Mouse (Mus musculus): ENCODE measurements around the gene Tgif2. TPM values are rescaled to one million over a fixed set of nuclear protein-coding genes. Genes with fewer than 3 reads are reported as not detected.

Gene Tgif2
- polyA plus RNA-seq, 2 experiments = 4.9 to 5.1 TPM

GRCm38 (mm10) chr2:156841841-156842706 lies 2.3 kb downstream of the Tgif2 start:
- H3K4me1 ChIP-seq (replicated peaks; ENCODE audit: control insufficient read depth in 2 of 2, insufficient read depth in 2 of 2, low read length in 1 of 2) = peaks cover 4 to 7% of the 10 kb centered on the region in 2 experiments; a peak in 3 of 4 replicates
- ATAC-seq (ENCODE audit: insufficient read depth) = peak; percentile 23; the same call in 1 of the 2 replicates

GRCm38 (mm10) chr2:156842711-156843110 lies 2.9 kb downstream of the Tgif2 start:
- H3K4me3 ChIP-seq (ENCODE audit: insufficient read depth in 1 of 2, low read depth in 2 of 2, low read length in 2 of 2) = peak overlapping the region in 1 of 2 experiments; percentile 69; a peak in 2 of 4 replicates
- H3K27me3 ChIP-seq (ENCODE audit: control insufficient read depth, insufficient read depth, low read length) = no peaks in the 10 kb centered on the region
- TF ChIP-seq EP300 (IDR thresholded peaks at IDR 0.05; ENCODE audit: low read depth) (no peak), CTCF (IDR thresholded peaks at IDR 0.05; ENCODE audit: low read depth) (no peak)
- DNase-seq (ENCODE audit: low read depth in 3 of 3, low spot score in 3 of 3) (no peak), ATAC-seq (ENCODE audit: insufficient read depth) (no peak)
- H3K9ac ChIP-seq (replicated peaks) = no peak overlapping the region
- peaks cover 4 to 7% of the 10 kb centered on the region in 2 experiments; a peak in 3 of 4 replicates for H3K4me1 ChIP-seq (replicated peaks; ENCODE audit: control insufficient read depth in 2 of 2, insufficient read depth in 2 of 2, low read length in 1 of 2)
- no peaks in the 10 kb centered on the region for H3K9me3 ChIP-seq (ENCODE audit: control insufficient read depth, low read length)
- H3K27ac ChIP-seq = no peak overlapping the region
- 53% methylated on average over 11 of the region's 11 CpGs for WGBS (ENCODE audit: insufficient replicate concordance)
- peak overlapping the region; percentile 86 for H3K4me2 ChIP-seq (ENCODE audit: low read depth)
- H3K36me3 ChIP-seq (replicated peaks; ENCODE audit: control insufficient read depth, insufficient read depth, low read depth) = no peaks in the 10 kb centered on the region; the same call in 1 of the 2 replicates

More at GRCm38 (mm10) chr2:156841841-156842706, 2.3 kb downstream of the Tgif2 start:
- Histone ChIP-seq H3K27ac (no peak overlapping the region), H3K4me2 (ENCODE audit: low read depth) (peak overlapping the region; percentile 86), H3K27me3 (ENCODE audit: control insufficient read depth, insufficient read depth, low read length) (no peaks in the 10 kb centered on the region), H3K9ac (replicated peaks) (peak overlapping the region; percentile 65), H3K9me3 (ENCODE audit: control insufficient read depth, low read length) (no peaks in the 10 kb centered on the region), H3K36me3 (replicated peaks; ENCODE audit: control insufficient read depth, insufficient read depth, low read depth) (no peaks in the 10 kb centered on the region; the same call in 1 of the 2 replicates), H3K4me3 (ENCODE audit: insufficient read depth in 1 of 2, low read depth in 2 of 2, low read length in 2 of 2) (peak overlapping the region; percentile 54 to 69)
- WGBS (ENCODE audit: insufficient replicate concordance) = 6% methylated on average over 20 of the region's 20 CpGs
- DNase-seq (ENCODE audit: low read depth in 3 of 3, low spot score in 3 of 3) = no peak
- peak; percentile 36; the same call in 1 of the 2 replicates for TF ChIP-seq CTCF (IDR thresholded peaks at IDR 0.05; ENCODE audit: low read depth)
- TF ChIP-seq EP300 (IDR thresholded peaks at IDR 0.05; ENCODE audit: low read depth) = no peak

GRCm38 (mm10) chr2:156843331-156843730 lies 3.5 kb downstream of the Tgif2 start:
- no peak overlapping the region for H3K4me3 ChIP-seq (ENCODE audit: insufficient read depth in 1 of 2, low read depth in 2 of 2, low read length in 2 of 2)
- no peak overlapping the region for H3K9ac ChIP-seq (replicated peaks)
- TF ChIP-seq CTCF (IDR thresholded peaks at IDR 0.05; ENCODE audit: low read depth) (no peak), EP300 (IDR thresholded peaks at IDR 0.05; ENCODE audit: low read depth) (no peak)
- H3K4me2 ChIP-seq (ENCODE audit: low read depth) = no peak overlapping the region
- DNase-seq (ENCODE audit: low read depth in 3 of 3, low spot score in 3 of 3) = no peak
- no peak overlapping the region for H3K27ac ChIP-seq
- H3K4me1 ChIP-seq (replicated peaks; ENCODE audit: control insufficient read depth in 2 of 2, insufficient read depth in 2 of 2, low read length in 1 of 2) = peaks cover 4 to 7% of the 10 kb centered on the region in 2 experiments; a peak in 3 of 4 replicates
- no peak for ATAC-seq (ENCODE audit: insufficient read depth)
- no peaks in the 10 kb centered on the region for H3K9me3 ChIP-seq (ENCODE audit: control insufficient read depth, low read length)
- H3K36me3 ChIP-seq (replicated peaks; ENCODE audit: control insufficient read depth, insufficient read depth, low read depth) = no peaks in the 10 kb centered on the region; the same call in 1 of the 2 replicates
- WGBS (ENCODE audit: insufficient replicate concordance) = 81% methylated on average over 10 of the region's 10 CpGs
- no peaks in the 10 kb centered on the region for H3K27me3 ChIP-seq (ENCODE audit: control insufficient read depth, insufficient read depth, low read length)

GRCm38 (mm10) chr2:156844715-156845114 lies 4.9 kb downstream of the Tgif2 start:
- Histone ChIP-seq H3K4me1 (replicated peaks; ENCODE audit: control insufficient read depth in 2 of 2, insufficient read depth in 2 of 2, low read length in 1 of 2) (peaks cover 4 to 7% of the 10 kb centered on the region in 2 experiments; a peak in 3 of 4 replicates), H3K36me3 (replicated peaks; ENCODE audit: control insufficient read depth, insufficient read depth, low read depth) (no peaks in the 10 kb centered on the region; the same call in none of the 2 replicates), H3K4me2 (ENCODE audit: low read depth) (no peak overlapping the region), H3K4me3 (ENCODE audit: insufficient read depth in 1 of 2, low read depth in 2 of 2, low read length in 2 of 2) (no peak overlapping the region), H3K27ac (no peak overlapping the region), H3K9ac (replicated peaks) (no peak overlapping the region), H3K9me3 (ENCODE audit: control insufficient read depth, low read length) (no peaks in the 10 kb centered on the region), H3K27me3 (ENCODE audit: control insufficient read depth, insufficient read depth, low read length) (no peaks in the 10 kb centered on the region)
- DNase-seq (ENCODE audit: low read depth in 3 of 3, low spot score in 3 of 3) = no peak
- 73% methylated on average over 10 of the region's 10 CpGs for WGBS (ENCODE audit: insufficient replicate concordance)
- no peak for TF ChIP-seq EP300 (IDR thresholded peaks at IDR 0.05; ENCODE audit: low read depth)
- no peak for TF ChIP-seq CTCF (IDR thresholded peaks at IDR 0.05; ENCODE audit: low read depth)
- no peak for ATAC-seq (ENCODE audit: insufficient read depth)

- H3K27ac ChIP-seq = no peak overlapping the region
- H3K36me3 ChIP-seq (replicated peaks; ENCODE audit: control insufficient read depth, insufficient read depth, low read depth) = peaks cover 2% of the 10 kb centered on the region
- 65% methylated on average over 6 of the region's 6 CpGs for WGBS (ENCODE audit: insufficient replicate concordance)
- H3K4me2 ChIP-seq (ENCODE audit: low read depth) = no peak overlapping the region
- TF ChIP-seq EP300 (IDR thresholded peaks at IDR 0.05; ENCODE audit: low read depth) = no peak
- no peak for TF ChIP-seq CTCF (IDR thresholded peaks at IDR 0.05; ENCODE audit: low read depth)
- no peak overlapping the region for H3K9ac ChIP-seq (replicated peaks)
- ATAC-seq (ENCODE audit: insufficient read depth) (no peak), DNase-seq (ENCODE audit: low read depth in 3 of 3, low spot score in 3 of 3) (no peak)
- H3K4me1 ChIP-seq (replicated peaks; ENCODE audit: control insufficient read depth in 2 of 2, insufficient read depth in 2 of 2, low read length in 1 of 2) = peaks cover 0 to 3% of the 10 kb centered on the region in 2 experiments; a peak in 2 of 4 replicates
- no peaks in the 10 kb centered on the region for H3K9me3 ChIP-seq (ENCODE audit: control insufficient read depth, low read length)
- no peak overlapping the region for H3K4me3 ChIP-seq (ENCODE audit: insufficient read depth in 1 of 2, low read depth in 2 of 2, low read length in 2 of 2)
- H3K27me3 ChIP-seq (ENCODE audit: control insufficient read depth, insufficient read depth, low read length) = no peaks in the 10 kb centered on the region
Measured at GRCm38 (mm10) chr2:156847653-156848052, 7.8 kb downstream of the Tgif2 start.

Data from liver, embryonic 14.5 days (tissue).